Mouse (Mus musculus) heart, embryonic 12.5 days (tissue): Measurements from ENCODE around the gene Apopt1. TPM values are rescaled to one million over a fixed set of nuclear protein-coding genes. Genes with fewer than 3 reads are reported as not detected.

Experiments used
- ATAC-seq: fragments of 200-750 bp; cut with Nextera tagmentation; 2 replicates; pipeline ENCODE4 v1.8.0; 2017; ENCODE audit warnings: moderate TSS enrichment, moderate library complexity; ENCODE audit not compliant: insufficient number of reproducible peaks, low FRiP score
- H3K27ac ChIP-seq: fragments of 300-500 bp; sonication (generic); 2 replicates; pipeline ENCODE4 v1.5.1; 2016; ENCODE audit warnings: mild to moderate bottlenecking, moderate library complexity; ENCODE audit not compliant: poor library complexity, severe bottlenecking
- H3K27me3 ChIP-seq: fragments of 300-500 bp; sonication (generic); replicated peaks from 2 replicates; pipeline ENCODE4 v1.6.1; 2016; ENCODE audit warnings: mild to moderate bottlenecking, moderate library complexity
- H3K36me3 ChIP-seq: fragments of 300-500 bp; sonication (generic); 2 replicates; pipeline ENCODE4 v1.6.1; 2016; ENCODE audit warnings: mild to moderate bottlenecking, moderate library complexity
- H3K4me1 ChIP-seq: fragments of 300-500 bp; sonication (generic); replicated peaks from 2 replicates; pipeline ENCODE4 v1.6.1; 2016; ENCODE audit warnings: mild to moderate bottlenecking
- H3K4me2 ChIP-seq: fragments of 300-500 bp; sonication (generic); 2 replicates; pipeline ENCODE4 v1.6.1; 2016; ENCODE audit warnings: mild to moderate bottlenecking, moderate library complexity
- H3K4me3 ChIP-seq: fragments of 300-500 bp; sonication (generic); 2 replicates; pipeline ENCODE4 v1.5.1; 2016; ENCODE audit warnings: mild to moderate bottlenecking
- H3K9ac ChIP-seq: fragments of 300-500 bp; sonication (generic); 2 replicates; pipeline ENCODE4 v1.6.1; 2016; ENCODE audit warnings: mild to moderate bottlenecking, moderate library complexity
- H3K9me3 ChIP-seq: fragments of 300-500 bp; sonication (generic); replicated peaks from 2 replicates; pipeline ENCODE4 v1.6.1; 2016; ENCODE audit warnings: mild to moderate bottlenecking, moderate library complexity
- WGBS: fragments of 180-500 bp; shearing (Covaris S2); methylation state at CpG from one replicate; pipeline ENCODE4 v1.1.7; 2016; 5-methylcytosine and 5-hydroxymethylcytosine counted together
- polyA plus RNA-seq: library from polyadenylated mRNA; unstranded; fragments of >200 nt; fragmentation: Nextera tagmentation; extraction: Ambion mirVana; gene quantifications from 2 replicates; pipeline ENCODE4 v1.2.1, GENCODE M21; 2016

Apopt1 gene
- polyA plus RNA-seq, 1 experiment from 2014 or later = 48.8 TPM

DNA sequence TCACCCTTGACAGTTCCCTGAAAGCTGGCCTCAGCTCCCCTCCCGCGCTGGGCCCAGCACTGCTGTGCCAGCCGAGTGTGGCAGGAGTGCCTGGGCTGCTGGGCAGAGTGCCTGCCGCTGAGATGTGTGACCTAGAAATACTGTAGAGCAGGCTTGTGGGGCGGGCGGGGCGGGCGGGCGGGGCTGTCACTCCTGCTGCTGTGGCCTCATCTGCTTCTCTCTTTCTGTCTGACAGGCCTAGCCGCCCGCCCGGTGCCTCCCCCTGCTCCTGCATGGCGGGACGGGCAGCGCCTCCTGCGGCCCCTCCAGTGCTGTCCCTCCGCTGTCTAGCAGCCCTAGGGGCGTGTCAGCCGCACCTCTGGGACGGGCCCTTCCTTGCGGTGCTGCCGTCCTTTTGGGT, 81.0 kb downstream of the Apopt1 start:
- no peaks in the 10 kb centered on the region for H3K4me1 ChIP-seq
- no peak overlapping the region for H3K4me2 ChIP-seq
- H3K9me3 ChIP-seq = no peaks in the 10 kb centered on the region
- no peak overlapping the region for H3K27ac ChIP-seq
- ATAC-seq = no peak
- H3K36me3 ChIP-seq = peaks cover 96% of the 10 kb centered on the region
- 68% methylated on average over 22 of the region's 22 CpGs for WGBS
- H3K27me3 ChIP-seq = no peaks in the 10 kb centered on the region
- H3K9ac ChIP-seq = no peak overlapping the region
- no peak overlapping the region for H3K4me3 ChIP-seq

DNA sequence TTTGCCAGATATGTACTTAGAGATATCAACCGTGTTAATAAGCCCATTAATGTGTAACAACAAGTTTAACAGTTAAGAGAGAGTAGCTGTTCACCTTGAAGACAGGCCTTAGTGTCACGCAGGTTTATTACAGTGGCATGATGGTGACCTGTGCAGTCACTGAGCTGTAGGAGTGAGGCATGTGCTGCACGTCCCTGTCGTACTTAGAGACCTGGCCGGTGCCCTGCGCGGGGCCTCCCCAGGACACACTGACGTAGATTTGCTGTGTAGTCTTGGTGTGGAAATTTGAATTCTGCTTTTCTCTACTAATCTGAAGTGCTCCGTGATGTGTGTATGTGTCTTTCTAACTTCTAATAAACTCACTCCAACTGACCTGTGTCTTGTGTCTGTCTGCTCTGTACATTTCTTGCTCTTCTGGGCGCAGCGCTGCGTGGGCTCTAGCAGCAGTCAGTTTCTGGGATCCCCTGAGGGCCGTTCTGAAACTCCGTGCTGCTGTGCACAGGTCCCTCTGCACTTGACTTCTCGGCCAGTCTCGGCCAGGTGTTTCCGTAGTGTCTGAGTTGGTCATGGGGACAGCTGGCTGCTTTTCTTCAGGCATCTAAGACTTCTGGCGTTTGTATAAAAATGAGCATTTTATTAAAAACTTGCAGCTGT, 81.6 kb downstream of the Apopt1 start:
- no peak overlapping the region for H3K27ac ChIP-seq
- ATAC-seq = no peak
- no peak overlapping the region for H3K9ac ChIP-seq
- no peaks in the 10 kb centered on the region for H3K9me3 ChIP-seq
- 94% methylated on average over 18 of the region's 18 CpGs for WGBS
- no peaks in the 10 kb centered on the region for H3K4me1 ChIP-seq
- H3K4me2 ChIP-seq = no peak overlapping the region
- H3K36me3 ChIP-seq = peaks cover 95% of the 10 kb centered on the region
- no peak overlapping the region for H3K4me3 ChIP-seq
- H3K27me3 ChIP-seq = no peaks in the 10 kb centered on the region

- no peak overlapping the region for H3K4me3 ChIP-seq
- H3K36me3 ChIP-seq = peaks cover 91% of the 10 kb centered on the region
- no peaks in the 10 kb centered on the region for H3K27me3 ChIP-seq
- H3K27ac ChIP-seq = no peak overlapping the region
- WGBS = 89% methylated on average over 28 of the region's 28 CpGs
- H3K4me2 ChIP-seq = no peak overlapping the region
- no peak for ATAC-seq
- no peaks in the 10 kb centered on the region for H3K9me3 ChIP-seq
- peaks cover 1% of the 10 kb centered on the region for H3K4me1 ChIP-seq
- no peak overlapping the region for H3K9ac ChIP-seq
Measured at GRCm38 (mm10) chr12:111795180-111795895, 82.3 kb downstream of the Apopt1 start.

DNA sequence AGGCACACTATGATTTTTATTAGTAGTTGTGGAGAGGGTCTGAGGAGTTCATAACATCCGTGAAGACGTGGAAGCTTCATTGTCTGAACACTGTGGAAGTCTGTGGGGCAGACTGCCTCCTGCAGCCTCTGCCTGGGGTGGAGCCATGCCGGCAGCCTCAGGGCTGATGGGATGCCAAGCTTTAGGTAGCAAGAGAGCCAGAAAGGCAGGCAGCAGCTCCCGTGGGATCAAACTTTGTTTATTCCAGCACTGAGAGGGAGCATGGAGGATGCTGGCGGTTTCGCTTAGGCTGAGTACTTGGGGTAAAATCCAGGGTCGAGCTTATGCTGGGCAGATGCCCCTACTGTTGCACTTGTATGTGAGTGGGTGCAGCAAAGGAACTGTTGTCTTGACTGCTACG, 84.2 kb downstream of the Apopt1 start:
- H3K9me3 ChIP-seq = no peaks in the 10 kb centered on the region
- WGBS = 85% methylated on average over 8 of the region's 8 CpGs
- peaks cover 91% of the 10 kb centered on the region for H3K36me3 ChIP-seq
- ATAC-seq = no peak
- H3K4me1 ChIP-seq = peaks cover 4% of the 10 kb centered on the region
- no peaks in the 10 kb centered on the region for H3K27me3 ChIP-seq
- no peak overlapping the region for H3K4me2 ChIP-seq
- no peak overlapping the region for H3K27ac ChIP-seq
- no peak overlapping the region for H3K9ac ChIP-seq
- no peak overlapping the region for H3K4me3 ChIP-seq

DNA sequence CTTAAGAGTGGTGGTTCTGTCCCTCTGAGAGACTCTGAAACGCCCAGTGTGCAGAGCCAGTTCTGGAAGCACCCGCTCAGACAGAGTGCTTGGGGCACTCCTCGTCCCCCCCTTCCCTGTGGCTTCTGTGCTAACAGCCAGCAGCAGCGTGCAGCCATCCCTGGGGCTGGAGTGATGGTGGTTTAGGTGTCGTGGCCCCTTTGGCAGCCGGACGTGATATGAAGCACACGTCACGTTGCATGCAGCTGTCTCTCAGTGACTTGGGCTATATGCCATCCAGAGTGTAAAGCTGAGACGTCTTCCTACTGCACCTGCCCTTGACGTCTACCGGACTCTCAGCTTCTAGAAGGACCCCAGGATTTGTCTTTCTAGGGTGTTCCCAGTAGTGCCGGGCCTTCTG, 85.4 kb downstream of the Apopt1 start:
- Histone ChIP-seq H3K4me3 (no peak overlapping the region), H3K36me3 (peaks cover 93% of the 10 kb centered on the region)
- 91% methylated on average over 13 of the region's 13 CpGs for WGBS

DNA sequence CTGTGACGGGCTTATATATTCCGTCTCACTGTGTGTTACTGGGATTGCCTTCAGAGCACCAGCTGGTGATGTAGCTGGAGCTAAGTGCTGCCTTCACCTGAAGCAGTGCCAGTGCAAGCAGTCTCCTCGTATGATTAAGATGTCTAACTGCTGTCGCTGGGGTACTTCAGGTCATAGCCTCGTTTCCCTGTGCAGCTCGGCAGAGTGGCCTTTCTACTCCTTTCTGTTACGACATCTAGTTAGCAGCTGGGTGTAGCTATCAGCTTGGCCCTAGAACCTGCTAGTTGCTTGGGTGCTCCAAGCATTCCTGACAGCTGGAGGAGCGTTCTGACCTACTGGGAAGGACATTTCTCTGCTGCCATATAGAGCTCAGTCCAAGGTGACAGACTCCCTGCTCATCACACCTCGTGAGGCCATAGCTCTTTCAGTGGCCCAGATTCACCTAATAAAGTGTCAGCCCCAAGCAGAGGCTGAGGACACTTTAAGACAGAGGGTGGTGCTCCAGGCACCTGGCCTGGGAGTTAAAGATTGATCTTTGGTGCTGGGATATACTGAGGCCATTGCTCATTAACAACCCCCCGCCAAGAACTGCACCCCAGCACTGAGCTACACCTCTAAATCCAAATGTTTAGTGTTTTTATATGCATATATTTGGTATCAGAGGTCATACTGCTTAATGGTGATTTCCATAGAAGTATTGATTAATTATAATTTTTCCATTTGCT, 87.6 kb downstream of the Apopt1 start:
- ATAC-seq = no peak

More for the DNA sequence above, 85.4 kb downstream of the Apopt1 start:
- Histone ChIP-seq H3K27ac (no peak overlapping the region), H3K4me2 (no peak overlapping the region), H3K9ac (no peak overlapping the region), H3K27me3 (no peaks in the 10 kb centered on the region), H3K4me1 (peaks cover 4% of the 10 kb centered on the region), H3K9me3 (no peaks in the 10 kb centered on the region)
- no peak for ATAC-seq

DNA sequence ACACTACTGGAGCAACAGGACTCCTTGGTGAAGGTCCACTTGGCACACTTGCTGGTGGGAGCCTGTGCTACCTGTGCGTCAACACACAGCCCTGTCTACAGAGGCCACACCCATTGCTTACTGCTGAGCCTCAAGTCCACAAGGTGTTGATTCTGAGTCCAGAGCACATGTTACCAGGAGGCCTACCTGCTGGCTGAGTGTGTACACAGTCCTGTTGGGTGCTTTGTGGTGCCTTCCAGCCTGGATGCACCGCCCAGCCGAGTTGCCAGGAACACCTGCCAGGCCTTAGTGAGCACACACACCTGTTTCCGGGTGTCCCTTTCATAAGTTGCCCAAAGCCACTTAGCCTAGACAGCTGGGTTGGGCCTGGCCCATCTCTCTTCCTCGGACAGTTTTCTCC, 90.5 kb downstream of the Apopt1 start:
- no peak overlapping the region for H3K9ac ChIP-seq
- H3K4me3 ChIP-seq = no peak overlapping the region
- no peaks in the 10 kb centered on the region for H3K9me3 ChIP-seq
- no peak overlapping the region for H3K4me2 ChIP-seq
- peaks cover 92% of the 10 kb centered on the region for H3K36me3 ChIP-seq
- 87% methylated on average over 5 of the region's 5 CpGs for WGBS
- H3K4me1 ChIP-seq = peaks cover 4% of the 10 kb centered on the region
- no peak for ATAC-seq
- H3K27ac ChIP-seq = no peak overlapping the region
- no peaks in the 10 kb centered on the region for H3K27me3 ChIP-seq

More for the DNA sequence above, 87.6 kb downstream of the Apopt1 start:
- H3K36me3 ChIP-seq = peaks cover 93% of the 10 kb centered on the region
- peaks cover 4% of the 10 kb centered on the region for H3K4me1 ChIP-seq
- H3K9me3 ChIP-seq = no peaks in the 10 kb centered on the region
- 71% methylated on average over 10 of the region's 10 CpGs for WGBS
- no peak overlapping the region for H3K27ac ChIP-seq
- H3K27me3 ChIP-seq = no peaks in the 10 kb centered on the region
- no peak overlapping the region for H3K4me3 ChIP-seq
- H3K9ac ChIP-seq = no peak overlapping the region
- no peak overlapping the region for H3K4me2 ChIP-seq

Other genes starting within 250 kb of the Apopt1 start
- 2.1 and 2.4 TPM in 2 replicates for gene Gm266, start 227.4 kb upstream of the Apopt1 start, polyA plus RNA-seq
- 510 TPM in 2 replicates for gene Eif5, start 175.2 kb upstream of the Apopt1 start, polyA plus RNA-seq
- gene Mark3, start 138.7 kb upstream of the Apopt1 start, polyA plus RNA-seq = 51.0 and 53.7 TPM in 2 replicates
- 363 and 373 TPM in 2 replicates for gene Ckb, start 40.9 kb upstream of the Apopt1 start, polyA plus RNA-seq
- gene Trmt61a, start 35.2 kb upstream of the Apopt1 start, polyA plus RNA-seq = 8.8 and 10.2 TPM in 2 replicates
- 40.2 and 41.3 TPM in 2 replicates for gene Bag5, start within 50 bp of the Apopt1 start, polyA plus RNA-seq
- 113 and 117 TPM in 2 replicates for gene Klc1, start 45.6 kb downstream of the Apopt1 start, polyA plus RNA-seq
- gene Xrcc3, start 100.6 kb downstream of the Apopt1 start, polyA plus RNA-seq = 6.1 and 8.1 TPM in 2 replicates
- 70.6 and 71.9 TPM in 2 replicates for gene Zfyve21, start 100.9 kb downstream of the Apopt1 start, polyA plus RNA-seq
- gene Ppp1r13b, start 194.8 kb downstream of the Apopt1 start, polyA plus RNA-seq = 17.9 and 19.8 TPM in 2 replicates